Mouse (Mus musculus) hindbrain, embryonic 12.5 days (tissue): ENCODE measurements around the gene Cnot6l. TPM values are rescaled to one million over a fixed set of nuclear protein-coding genes. Genes with fewer than 3 reads are reported as not detected.

Source experiments
- ATAC-seq: fragments of 200-750 bp; cut with Nextera tagmentation; 2 replicates; pipeline ENCODE4 v1.8.0; 2017; ENCODE audit warnings: moderate TSS enrichment; ENCODE audit not compliant: low FRiP score
- H3K27ac ChIP-seq: fragments of 300-500 bp; sonication (generic); 2 replicates; pipeline ENCODE4 v1.5.1; 2016; ENCODE audit warnings: mild to moderate bottlenecking
- H3K27me3 ChIP-seq: fragments of 300-500 bp; sonication (generic); 2 replicates; pipeline ENCODE4 v1.6.1; 2016; ENCODE audit warnings: mild to moderate bottlenecking
- H3K36me3 ChIP-seq: fragments of 300-500 bp; sonication (generic); 2 replicates; pipeline ENCODE4 v1.6.1; 2016; ENCODE audit warnings: mild to moderate bottlenecking
- H3K4me1 ChIP-seq: fragments of 300-500 bp; sonication (generic); 2 replicates; pipeline ENCODE4 v1.6.1; 2016
- H3K4me2 ChIP-seq: fragments of 300-500 bp; sonication (generic); replicated peaks from 2 replicates; pipeline ENCODE4 v1.6.1; 2016; ENCODE audit warnings: mild to moderate bottlenecking
- H3K4me3 ChIP-seq: fragments of 300-500 bp; sonication (generic); 2 replicates; pipeline ENCODE4 v1.5.1; 2016; ENCODE audit warnings: mild to moderate bottlenecking
- H3K9ac ChIP-seq: fragments of 300-500 bp; sonication (generic); 2 replicates; pipeline ENCODE4 v1.6.1; 2016; ENCODE audit warnings: mild to moderate bottlenecking, moderate library complexity
- H3K9me3 ChIP-seq: fragments of 300-500 bp; sonication (generic); replicated peaks from 2 replicates; pipeline ENCODE4 v1.6.1; 2016; ENCODE audit warnings: mild to moderate bottlenecking
- WGBS: fragments of 180-500 bp; shearing (Covaris S2); methylation state at CpG from one replicate; pipeline ENCODE4 v1.1.7; 2016; 5-methylcytosine and 5-hydroxymethylcytosine counted together
- polyA plus RNA-seq: library from polyadenylated mRNA; unstranded; fragments of >200 nt; fragmentation: Nextera tagmentation; extraction: Ambion mirVana; gene quantifications from 2 replicates; pipeline ENCODE4 v1.2.1, GENCODE M21; 2016

Cnot6l gene
- polyA plus RNA-seq, 1 experiment from 2014 or later: 17.5 TPM

DNA sequence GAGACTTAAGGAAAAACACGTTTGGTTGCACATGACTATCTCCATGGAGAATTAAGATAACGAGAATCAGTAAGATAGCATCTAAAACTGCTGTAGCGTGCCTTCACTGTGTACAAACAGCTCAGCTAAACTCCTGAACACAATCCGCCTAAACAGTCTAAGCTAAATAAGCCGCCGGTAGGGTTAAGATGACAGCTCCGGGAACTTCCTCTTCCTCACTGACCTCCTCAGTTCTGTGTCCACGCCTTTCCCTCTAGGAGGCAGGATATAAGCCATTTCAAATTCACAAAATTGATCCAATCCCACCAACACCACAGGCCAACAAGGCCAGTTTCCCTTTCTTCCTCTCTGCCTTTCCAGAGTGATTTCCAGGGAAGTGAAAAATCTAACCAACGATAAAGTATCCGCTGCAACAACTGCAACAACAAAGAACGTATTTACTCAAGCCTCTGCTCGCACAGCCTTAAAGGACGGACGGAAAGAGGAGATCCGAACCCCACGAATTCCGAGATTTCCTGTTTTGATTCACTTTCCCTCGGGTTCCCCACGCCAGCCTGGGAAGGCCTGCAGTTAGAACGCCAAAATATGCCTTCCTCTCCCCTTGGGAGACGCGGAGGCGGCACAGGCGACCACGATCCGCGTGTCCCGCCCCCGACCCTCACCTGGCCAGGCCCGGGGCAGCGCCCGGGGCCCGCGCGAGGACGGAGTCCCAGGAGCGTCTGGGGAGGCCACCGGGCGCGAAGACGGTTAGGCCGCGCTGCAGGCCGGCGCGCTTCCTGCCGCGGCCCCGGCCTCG is 3.3 kb downstream of the Cnot6l start:
- WGBS: under 1% methylated on average over 46 of the region's 50 CpGs

DNA sequence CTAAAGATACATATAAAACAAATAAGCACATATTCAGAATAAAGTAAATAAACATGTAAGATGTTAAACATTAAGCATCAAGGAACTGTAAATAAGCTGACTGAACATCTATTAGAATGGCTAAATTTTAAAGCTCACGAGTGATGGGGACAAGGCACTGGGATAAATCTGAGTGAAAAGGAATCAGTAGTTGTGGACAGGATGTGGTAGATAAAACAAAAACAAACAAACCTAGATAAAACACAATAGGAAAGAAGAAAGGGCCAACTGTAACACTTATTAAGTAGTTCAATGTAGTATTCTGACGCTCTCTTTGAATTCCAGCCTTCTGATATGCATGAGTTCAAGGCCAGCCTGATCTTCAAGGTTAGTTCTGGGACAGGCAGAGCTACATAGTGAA is 21.6 kb downstream of the Cnot6l start:
- Histone ChIP-seq H3K4me2 (no peak overlapping the region), H3K27me3 (no peaks in the 10 kb centered on the region), H3K9me3 (no peaks in the 10 kb centered on the region), H3K27ac (no peak overlapping the region), H3K36me3 (no peaks in the 10 kb centered on the region), H3K4me3 (no peak overlapping the region), H3K9ac (no peak overlapping the region), H3K4me1 (no peaks in the 10 kb centered on the region)
- 85% methylated on average over 2 of the region's 2 CpGs for WGBS
- no peak for ATAC-seq

More for the DNA sequence above, 3.3 kb downstream of the Cnot6l start:
- Histone ChIP-seq H3K36me3 (no peaks in the 10 kb centered on the region), H3K4me2 (peak overlapping the region; percentile 74), H3K27ac (peak overlapping the region; percentile 99), H3K4me3 (peak overlapping the region; percentile 95), H3K4me1 (peaks cover 10% of the 10 kb centered on the region; the same call in 1 of the 2 replicates), H3K9me3 (no peaks in the 10 kb centered on the region), H3K9ac (peak overlapping the region; percentile 98), H3K27me3 (no peaks in the 10 kb centered on the region)
- 0 out of 2 replicates have a peak, but pooled peaks have one; percentile 3 for ATAC-seq

DNA sequence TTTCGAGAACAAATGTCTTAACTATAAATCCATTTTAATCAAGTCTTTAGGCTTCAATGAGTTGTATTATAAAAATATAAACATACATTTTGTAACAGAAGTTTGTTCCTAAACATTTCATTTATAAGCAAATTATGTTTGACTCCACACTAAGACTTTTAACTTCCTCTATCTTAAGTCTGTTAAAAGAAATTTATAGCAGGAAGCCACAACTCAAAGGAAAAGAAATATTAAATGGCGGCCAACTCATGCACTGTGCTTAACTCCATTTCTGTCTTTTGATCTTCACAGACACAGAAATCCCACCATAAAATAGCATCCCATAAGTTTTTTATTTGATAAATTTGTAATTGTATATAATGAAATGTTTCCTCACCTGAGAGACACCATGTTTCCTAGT is 33.3 kb downstream of the Cnot6l start:
- no peaks in the 10 kb centered on the region for H3K27me3 ChIP-seq
- peaks cover 9% of the 10 kb centered on the region; the same call in 1 of the 2 replicates for H3K36me3 ChIP-seq
- H3K4me2 ChIP-seq: no peak overlapping the region
- H3K27ac ChIP-seq: no peak overlapping the region
- H3K4me3 ChIP-seq: no peak overlapping the region
- no peak overlapping the region for H3K9ac ChIP-seq
- WGBS: 97% methylated on average over 2 of the region's 2 CpGs
- no peaks in the 10 kb centered on the region for H3K9me3 ChIP-seq
- no peak for ATAC-seq
- no peaks in the 10 kb centered on the region for H3K4me1 ChIP-seq

DNA sequence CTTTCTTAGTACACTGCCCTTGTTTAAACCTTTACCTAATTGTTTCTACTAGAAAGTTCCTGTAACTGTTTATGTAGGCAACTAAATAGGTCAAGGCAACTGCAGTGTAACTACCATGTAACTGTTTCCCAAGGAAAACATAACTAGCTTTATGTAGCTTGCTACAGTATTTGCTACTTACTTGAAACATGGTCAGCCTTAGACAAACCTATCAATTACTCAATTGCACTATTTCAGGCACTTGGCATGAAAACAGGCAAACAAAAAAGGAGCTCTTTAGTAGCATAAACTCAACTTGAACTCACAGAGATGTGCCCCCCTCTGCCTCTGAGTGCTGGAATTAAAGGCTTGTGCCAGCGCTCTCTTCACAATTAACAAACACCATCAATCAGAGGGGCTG is 37.1 kb downstream of the Cnot6l start:
- Histone ChIP-seq H3K9ac (no peak overlapping the region), H3K4me1 (no peaks in the 10 kb centered on the region), H3K4me2 (no peak overlapping the region), H3K27me3 (no peaks in the 10 kb centered on the region), H3K4me3 (no peak overlapping the region), H3K9me3 (no peaks in the 10 kb centered on the region), H3K27ac (no peak overlapping the region), H3K36me3 (peaks cover 9% of the 10 kb centered on the region; the same call in 1 of the 2 replicates)
- WGBS: 67% methylated on average over 1 of the region's 1 CpGs
- no peak for ATAC-seq

DNA sequence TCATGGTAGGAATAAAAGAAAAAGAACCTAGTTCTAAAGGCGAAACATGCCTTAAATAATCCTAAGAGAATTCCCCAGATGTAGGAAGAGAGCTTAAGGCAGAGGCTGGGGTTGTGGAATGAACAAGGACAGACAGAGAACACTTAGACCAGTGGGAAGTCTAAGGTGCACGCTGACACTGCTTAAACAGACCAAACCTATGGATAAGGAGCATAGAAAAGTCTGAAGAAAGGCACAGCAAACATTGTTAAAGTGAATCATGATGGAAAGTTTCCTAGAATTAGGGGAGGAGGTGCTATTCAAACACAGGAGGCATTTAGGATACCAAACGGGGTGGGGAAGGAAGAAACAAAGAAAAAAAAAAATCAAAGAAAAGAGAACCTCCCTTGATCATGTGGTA is 49.0 kb downstream of the Cnot6l start:
- Histone ChIP-seq H3K4me3 (no peak overlapping the region), H3K9me3 (no peaks in the 10 kb centered on the region), H3K27ac (no peak overlapping the region), H3K27me3 (no peaks in the 10 kb centered on the region), H3K36me3 (0 out of 2 replicates have a peak, but pooled peaks cover 4% of the 10 kb centered on the region), H3K4me1 (no peaks in the 10 kb centered on the region), H3K4me2 (no peak overlapping the region), H3K9ac (no peak overlapping the region)
- WGBS: 86% methylated on average over 3 of the region's 3 CpGs
- ATAC-seq: no peak

DNA sequence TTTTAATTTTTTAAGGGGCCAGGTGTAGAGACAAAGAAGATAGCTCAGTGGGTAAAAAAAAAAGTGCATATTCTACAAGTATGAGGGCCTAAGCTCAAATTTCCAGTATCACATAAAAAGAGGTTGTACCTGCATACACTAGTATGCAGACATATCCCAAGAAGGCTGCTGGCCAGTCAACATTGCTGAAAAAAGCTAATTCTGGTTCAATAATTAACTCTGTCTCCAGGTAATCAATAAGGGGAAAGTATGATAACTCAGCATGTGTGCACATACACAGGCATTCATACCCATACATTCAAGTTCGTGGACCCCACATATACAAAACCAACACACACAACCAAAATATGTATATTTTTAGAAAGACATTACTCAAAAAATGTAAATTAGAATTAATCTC is 59.3 kb downstream of the Cnot6l start:
- Histone ChIP-seq H3K36me3 (0 out of 2 replicates have a peak, but pooled peaks cover 5% of the 10 kb centered on the region), H3K27ac (no peak overlapping the region), H3K9ac (no peak overlapping the region), H3K4me3 (no peak overlapping the region), H3K27me3 (no peaks in the 10 kb centered on the region), H3K4me2 (no peak overlapping the region), H3K4me1 (no peaks in the 10 kb centered on the region), H3K9me3 (no peaks in the 10 kb centered on the region)
- WGBS: 94% methylated on average over 1 of the region's 1 CpGs
- ATAC-seq: no peak

DNA sequence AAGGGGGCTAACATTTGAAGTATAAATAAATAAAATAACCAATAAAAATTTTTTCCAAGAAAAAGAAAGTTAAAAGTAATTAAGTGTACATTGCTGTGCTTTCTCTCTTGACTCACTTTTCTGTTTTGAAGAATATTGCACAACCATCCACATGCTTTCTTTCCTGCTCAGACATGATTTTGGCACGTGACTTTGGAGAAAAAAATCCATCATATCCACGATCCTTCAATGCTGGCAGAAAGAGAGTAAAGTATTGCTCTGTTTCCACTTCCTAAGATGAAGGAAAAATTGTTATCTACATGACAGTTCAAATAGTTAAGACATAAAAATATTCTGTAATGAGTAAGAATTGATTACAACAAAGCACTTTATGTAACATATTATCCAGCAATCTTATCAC is 72.5 kb downstream of the Cnot6l start:
- no peak overlapping the region for H3K9ac ChIP-seq
- no peaks in the 10 kb centered on the region for H3K4me1 ChIP-seq
- no peaks in the 10 kb centered on the region for H3K9me3 ChIP-seq
- WGBS: 94% methylated on average over 2 of the region's 2 CpGs
- no peak for ATAC-seq
- H3K4me3 ChIP-seq: no peak overlapping the region
- H3K36me3 ChIP-seq: 0 out of 2 replicates have a peak, but pooled peaks cover 3% of the 10 kb centered on the region
- H3K4me2 ChIP-seq: no peak overlapping the region
- no peaks in the 10 kb centered on the region for H3K27me3 ChIP-seq
- H3K27ac ChIP-seq: no peak overlapping the region

DNA sequence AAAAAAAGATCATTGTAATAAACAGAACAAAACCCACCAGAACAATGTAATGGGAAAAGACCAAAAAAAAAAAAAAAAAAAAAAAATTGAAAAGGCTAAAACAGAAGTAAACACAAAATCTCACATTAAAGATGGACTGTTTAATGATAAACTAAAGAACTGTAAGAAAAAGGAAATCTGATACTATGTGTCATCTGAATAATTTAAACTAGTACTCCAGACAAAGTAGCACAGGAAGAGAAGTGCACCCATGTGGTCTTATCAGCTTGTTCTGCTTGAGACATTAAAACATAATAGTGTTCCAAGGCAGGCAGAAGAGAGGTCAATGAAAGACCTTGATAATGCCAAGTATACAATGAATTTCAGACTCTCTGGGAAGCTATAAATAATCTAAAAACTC is 78.6 kb downstream of the Cnot6l start:
- Histone ChIP-seq H3K4me3 (no peak overlapping the region), H3K4me2 (no peak overlapping the region), H3K36me3 (peaks cover 8% of the 10 kb centered on the region; the same call in 1 of the 2 replicates), H3K9me3 (no peaks in the 10 kb centered on the region), H3K4me1 (no peaks in the 10 kb centered on the region), H3K27me3 (no peaks in the 10 kb centered on the region), H3K9ac (no peak overlapping the region), H3K27ac (no peak overlapping the region)
- no peak for ATAC-seq

DNA sequence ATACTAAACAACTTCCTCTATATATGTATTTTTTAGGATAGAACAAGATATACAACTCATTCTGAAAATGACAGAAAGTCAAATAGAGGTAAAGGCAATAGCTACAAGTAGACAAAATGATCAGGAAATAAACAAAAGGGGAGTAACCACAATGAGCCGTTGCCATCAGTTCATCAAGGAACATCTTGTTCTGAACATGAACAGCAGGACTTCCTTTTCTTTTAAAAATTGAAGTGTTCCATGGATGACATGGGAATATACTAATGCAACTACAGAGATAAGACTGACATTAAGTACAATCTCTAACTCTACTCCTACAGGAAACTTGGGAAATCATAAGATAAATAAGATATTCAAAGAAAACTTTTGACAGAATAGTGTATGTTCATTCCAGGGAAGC is 84.9 kb downstream of the Cnot6l start:
- Histone ChIP-seq H3K4me2 (no peak overlapping the region), H3K4me3 (no peak overlapping the region), H3K27ac (no peak overlapping the region), H3K36me3 (peaks cover 18% of the 10 kb centered on the region), H3K9ac (no peak overlapping the region), H3K27me3 (no peaks in the 10 kb centered on the region), H3K9me3 (no peaks in the 10 kb centered on the region), H3K4me1 (no peaks in the 10 kb centered on the region)
- WGBS: 85% methylated on average over 1 of the region's 1 CpGs
- ATAC-seq: no peak

DNA sequence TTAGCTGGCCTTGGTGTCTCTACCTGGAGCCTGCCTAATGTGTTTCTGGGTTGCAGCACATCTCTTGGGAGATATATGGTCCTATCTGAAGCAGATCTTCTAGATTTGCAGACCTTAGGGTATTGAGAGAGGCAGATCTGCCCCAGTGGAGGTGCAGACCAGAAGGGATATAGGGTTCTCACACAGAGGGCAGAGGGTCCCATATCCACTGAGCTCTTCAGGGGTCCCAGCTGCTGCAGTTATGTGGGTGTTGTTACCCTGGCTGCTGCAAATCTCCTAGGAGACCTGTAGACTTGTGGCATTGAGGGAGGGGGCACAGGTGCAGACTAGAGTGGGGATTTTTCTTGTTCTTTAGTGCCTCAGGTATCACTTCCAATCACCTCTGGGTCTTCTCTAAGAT is 98.4 kb downstream of the Cnot6l start:
- H3K4me3 ChIP-seq: no peak overlapping the region
- no peaks in the 10 kb centered on the region for H3K36me3 ChIP-seq
- H3K27ac ChIP-seq: no peak overlapping the region
- H3K9ac ChIP-seq: no peak overlapping the region
- ATAC-seq: no peak
- H3K4me1 ChIP-seq: no peaks in the 10 kb centered on the region
- H3K9me3 ChIP-seq: no peaks in the 10 kb centered on the region
- H3K27me3 ChIP-seq: no peaks in the 10 kb centered on the region
- no peak overlapping the region for H3K4me2 ChIP-seq

DNA sequence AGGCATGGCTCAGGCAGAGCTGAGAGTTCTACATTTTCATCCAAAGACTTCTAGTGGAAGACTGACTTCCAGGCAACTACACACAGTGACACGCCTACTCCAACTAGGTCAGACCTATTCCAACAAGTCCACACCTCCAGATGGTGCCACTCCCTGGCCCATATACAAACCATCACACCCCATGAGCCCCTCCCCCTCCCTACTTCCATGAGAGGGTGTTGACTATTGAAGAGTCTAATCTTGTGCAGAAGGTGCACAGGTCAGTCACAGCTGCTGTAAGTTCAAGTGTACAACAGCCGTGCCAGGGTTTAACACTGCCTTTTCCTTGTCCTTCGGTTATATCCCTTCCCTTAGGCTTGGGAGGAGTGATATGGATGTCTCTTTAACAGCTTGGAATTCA is 121.5 kb downstream of the Cnot6l start:
- Histone ChIP-seq H3K4me1 (no peaks in the 10 kb centered on the region), H3K9ac (no peak overlapping the region), H3K27me3 (no peaks in the 10 kb centered on the region), H3K27ac (no peak overlapping the region), H3K4me2 (no peak overlapping the region), H3K36me3 (no peaks in the 10 kb centered on the region), H3K4me3 (no peak overlapping the region), H3K9me3 (no peaks in the 10 kb centered on the region)
- 90% methylated on average over 3 of the region's 3 CpGs for WGBS
- ATAC-seq: no peak

DNA sequence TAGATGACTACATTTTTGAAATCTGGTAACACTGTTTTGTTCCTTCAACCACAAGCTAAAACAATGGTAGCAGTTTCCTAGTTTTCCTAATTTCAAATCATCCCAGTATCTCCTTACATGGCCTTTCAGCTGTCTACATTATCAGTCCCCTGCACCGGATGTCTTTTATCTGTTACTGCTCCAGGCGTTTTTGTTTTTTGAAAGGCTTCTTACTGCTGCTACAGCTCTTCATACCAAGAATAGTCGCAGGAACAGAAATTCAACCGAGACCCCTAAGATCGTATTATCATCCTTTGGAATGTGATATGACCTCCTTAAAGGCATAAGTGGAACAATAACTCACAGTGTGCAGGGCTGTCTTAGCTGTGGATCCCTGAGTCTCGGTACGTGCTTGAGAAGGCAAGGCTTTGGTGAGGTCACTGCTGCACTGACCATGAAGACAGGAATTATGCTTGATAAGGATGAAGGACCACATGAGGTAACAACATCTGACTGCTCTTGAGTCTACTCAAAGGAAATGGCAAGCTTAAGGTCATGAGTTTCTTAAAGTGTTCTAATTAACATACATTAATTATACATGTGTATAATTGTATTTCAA is 122.4 kb downstream of the Cnot6l start:
- Histone ChIP-seq H3K9ac (no peak overlapping the region), H3K4me3 (no peak overlapping the region), H3K4me2 (no peak overlapping the region), H3K27me3 (no peaks in the 10 kb centered on the region), H3K4me1 (no peaks in the 10 kb centered on the region), H3K27ac (no peak overlapping the region), H3K9me3 (no peaks in the 10 kb centered on the region), H3K36me3 (no peaks in the 10 kb centered on the region)
- WGBS: 76% methylated on average over 7 of the region's 7 CpGs
- ATAC-seq: no peak
